Mouse (Mus musculus) bone marrow, adult 2 months (tissue): ENCODE results near the gene Mfsd7a.

Source experiments
- CTCF ChIP-seq: fragments of 200-500 bp; IDR thresholded peaks from 2 replicates; pipeline ENCODE4 v1.5.1; 2011; ENCODE audit warnings: low read length, control low read depth; ENCODE audit not compliant: control insufficient read depth, insufficient read depth
- POLR2A ChIP-seq: fragments of 200-500 bp; IDR thresholded peaks from 2 replicates; pipeline ENCODE4 v1.6.1; 2011; ENCODE audit warnings: low read depth, mild to moderate bottlenecking, control low read depth, low read length, borderline replicate concordance; ENCODE audit not compliant: control insufficient read depth

DNA sequence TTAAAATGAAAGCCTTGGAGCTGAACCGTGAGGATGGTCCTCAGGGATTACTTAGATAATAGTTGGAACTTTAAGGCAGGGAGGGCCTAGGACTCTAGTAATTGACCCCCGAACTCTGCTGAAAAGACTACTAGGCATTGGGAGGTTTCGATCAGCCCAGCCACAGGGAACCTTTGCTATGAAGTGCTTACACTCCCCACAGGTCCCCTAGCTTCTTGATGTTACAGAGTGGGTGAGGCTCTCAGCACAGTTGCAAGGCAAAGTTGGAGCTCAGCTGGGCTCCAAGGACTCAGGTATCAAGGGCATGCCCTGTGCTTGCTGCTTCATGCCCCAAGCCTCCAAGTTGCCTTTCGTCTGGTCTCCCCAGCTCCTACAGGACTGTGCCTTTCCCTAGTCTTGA is 13.8 kb upstream of the Mfsd7a start:
- TF ChIP-seq CTCF (no peak), POLR2A (no peak)
